Mouse (Mus musculus): ENCODE results near the gene Il1rl2.
"Not testable (repeated sequence)": the region's sequence is repeated elsewhere in the genome, so short reads cannot be mapped to it uniquely, and the experiment has no call there.

Gene Il1rl2

DNA sequence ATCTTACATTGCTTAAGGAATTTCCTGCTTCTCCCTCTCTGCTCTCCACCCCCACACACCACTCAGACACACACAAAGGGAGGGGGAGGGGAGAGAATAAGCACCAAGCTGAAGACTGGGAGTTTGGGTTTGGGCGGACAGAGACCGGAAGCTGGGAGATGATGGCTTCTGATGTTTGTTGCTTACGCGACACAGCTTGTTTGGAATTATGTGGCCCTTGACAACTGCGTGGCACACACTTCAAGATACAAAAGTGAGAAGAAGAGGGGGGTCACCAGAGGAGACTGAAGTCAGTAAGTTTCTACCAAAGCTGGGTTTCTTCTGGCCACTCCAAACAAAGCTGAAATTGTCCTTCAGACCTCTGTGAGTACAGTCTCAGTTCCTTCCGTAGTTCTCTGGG is at the start of gene Il1rl2:
TSS of gene Il1rl2 (plus strand) at position 154 of the 400 bp plus-strand sequence.
- DNase-seq (ENCODE audit: low spot score in 2 of 2): no peak

DNA sequence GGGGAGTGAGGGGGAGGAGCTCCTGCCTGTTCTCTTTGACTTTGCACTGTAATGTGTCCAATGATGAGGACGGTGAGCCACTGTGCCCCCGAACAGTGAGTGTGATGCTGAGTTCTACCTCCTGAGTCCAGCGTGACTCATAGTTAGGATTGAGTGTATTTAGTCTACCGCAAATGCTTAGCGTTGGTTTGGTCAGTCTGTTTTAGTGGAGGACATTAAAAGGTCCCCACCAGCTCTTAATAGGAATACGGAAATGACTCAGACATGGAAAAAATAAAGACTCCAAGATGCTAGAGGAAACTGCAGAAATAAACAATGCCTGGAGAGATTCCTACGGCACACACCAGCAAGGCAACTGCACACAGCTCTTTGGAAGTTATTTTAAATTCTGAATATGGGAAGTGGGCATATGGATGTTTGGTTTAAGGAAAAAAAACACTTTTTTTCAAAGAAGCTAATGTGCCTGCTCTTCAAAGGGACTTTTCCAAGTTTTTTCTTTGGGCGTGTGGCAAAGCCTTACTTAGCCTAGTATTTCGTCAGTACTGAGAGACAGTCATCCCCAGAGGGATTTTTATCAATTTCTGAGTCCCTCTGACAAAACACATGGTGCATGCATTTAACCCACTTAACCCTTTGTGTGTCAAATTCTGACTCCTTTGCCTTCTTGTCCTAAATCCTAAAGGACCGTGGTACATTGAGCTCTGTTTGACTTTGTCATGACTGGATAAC is 49.0 kb upstream of the Il1rl2 start:
- DNase-seq (ENCODE audit: low spot score in 2 of 2): no peak

DNA sequence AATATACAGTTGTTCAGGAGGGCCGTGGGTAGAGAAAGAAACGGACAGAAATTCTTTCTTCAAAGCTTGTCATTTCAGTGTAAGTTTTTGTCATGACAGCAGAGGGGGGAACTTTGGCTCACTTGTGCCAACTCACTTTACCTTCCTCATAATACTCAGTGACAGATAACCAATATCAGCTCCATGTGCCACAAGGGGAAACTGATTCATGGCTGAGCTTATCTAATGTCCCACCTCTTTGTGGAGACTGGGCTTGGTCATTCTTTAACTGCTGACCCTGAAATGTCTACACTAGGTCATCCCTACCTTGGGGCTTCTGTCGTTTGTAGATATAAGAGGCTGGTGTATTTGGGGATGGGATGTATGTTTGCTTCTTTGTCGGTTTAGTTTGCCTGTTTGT is 46.5 kb upstream of the Il1rl2 start:
- DNase-seq (ENCODE audit: low spot score in 2 of 2): no peak

DNA sequence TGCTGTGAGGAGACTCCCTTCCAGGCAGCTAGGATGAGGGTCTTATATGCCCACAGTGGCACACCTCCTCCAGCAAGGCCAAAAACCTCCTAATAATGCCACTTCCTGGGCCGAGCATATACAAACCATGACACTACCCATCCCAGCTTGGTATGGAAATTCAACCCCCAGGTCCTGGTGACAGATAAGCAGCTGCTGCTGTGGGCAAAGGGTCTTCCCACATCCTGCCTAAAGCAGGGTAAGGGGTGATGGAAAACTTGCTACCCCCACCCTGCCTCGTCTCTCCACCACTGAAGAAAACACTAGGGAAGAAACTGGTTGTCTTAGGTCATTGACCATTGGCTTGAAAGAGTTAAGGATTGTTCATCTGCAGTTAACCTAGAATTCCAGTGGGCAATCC is 45.7 kb upstream of the Il1rl2 start:
- no peak for DNase-seq (ENCODE audit: low spot score in 2 of 2)

DNA sequence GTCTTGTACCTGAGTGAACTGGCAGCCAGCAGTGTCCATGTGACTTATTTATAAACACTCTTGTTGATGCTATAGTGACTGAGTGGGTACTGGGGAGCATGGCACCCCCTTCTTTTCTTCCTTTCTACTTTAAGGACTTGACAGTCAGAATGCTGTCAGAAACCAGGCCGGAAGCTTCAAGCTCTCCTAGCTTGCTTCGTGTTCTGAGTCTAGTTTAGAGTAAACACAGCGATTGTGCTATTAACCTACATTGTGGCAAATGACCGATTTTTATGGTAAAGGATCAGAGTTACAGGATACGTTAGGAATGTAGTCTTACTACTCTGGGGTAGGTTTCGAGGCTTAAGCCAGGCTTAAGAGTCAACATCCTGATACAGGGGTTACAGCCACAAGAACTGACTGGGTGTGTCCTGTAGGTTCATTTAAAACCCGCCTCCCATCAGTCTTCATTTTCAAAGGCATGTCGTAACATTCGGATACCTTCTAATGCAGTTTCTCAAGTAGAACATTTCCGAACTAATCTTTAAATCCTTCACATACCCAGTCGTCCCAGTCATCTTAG is 45.1 kb upstream of the Il1rl2 start:
- DNase-seq (ENCODE audit: low spot score in 2 of 2): no peak

DNA sequence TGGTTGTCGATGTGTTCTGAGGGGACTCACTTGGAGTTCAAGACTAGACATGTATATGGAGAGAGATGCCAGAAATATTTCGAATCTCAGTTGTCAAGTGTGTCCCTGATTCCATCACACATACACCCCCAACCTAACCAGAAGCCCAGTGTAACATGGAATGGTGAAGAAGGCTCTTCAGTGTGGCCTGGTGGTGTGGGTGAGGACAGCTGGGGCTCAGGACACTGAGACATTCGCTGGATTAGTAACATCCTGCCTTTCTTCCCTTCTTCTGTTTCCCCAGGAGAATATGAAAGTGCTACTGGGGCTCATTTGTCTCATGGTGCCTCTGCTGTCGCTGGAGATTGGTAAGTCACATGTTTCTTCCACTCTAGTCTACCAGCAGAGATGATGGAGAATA is 42.5 kb upstream of the Il1rl2 start:
- DNase-seq (ENCODE audit: low spot score in 2 of 2): no peak

DNA sequence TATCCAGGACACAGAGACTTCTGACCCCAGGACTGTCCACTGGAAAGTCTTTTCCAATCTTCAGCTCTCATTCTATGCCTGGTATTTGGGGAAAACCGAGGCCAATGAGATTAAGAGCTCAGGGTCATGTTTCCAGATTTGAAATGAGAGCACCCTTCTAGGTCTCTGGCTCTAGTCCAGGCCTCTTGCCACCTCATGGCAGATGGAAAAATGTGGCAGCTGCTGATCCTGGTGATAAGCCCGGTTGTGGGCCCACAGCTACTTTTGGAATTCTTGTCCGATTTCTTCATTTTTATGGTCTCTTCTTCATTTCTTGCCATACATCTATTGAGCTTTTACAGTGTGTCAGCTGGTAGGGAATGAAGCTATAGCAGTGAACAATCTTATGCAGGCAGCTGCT is 42.0 kb upstream of the Il1rl2 start:
- DNase-seq (ENCODE audit: low spot score in 2 of 2): no peak

DNA sequence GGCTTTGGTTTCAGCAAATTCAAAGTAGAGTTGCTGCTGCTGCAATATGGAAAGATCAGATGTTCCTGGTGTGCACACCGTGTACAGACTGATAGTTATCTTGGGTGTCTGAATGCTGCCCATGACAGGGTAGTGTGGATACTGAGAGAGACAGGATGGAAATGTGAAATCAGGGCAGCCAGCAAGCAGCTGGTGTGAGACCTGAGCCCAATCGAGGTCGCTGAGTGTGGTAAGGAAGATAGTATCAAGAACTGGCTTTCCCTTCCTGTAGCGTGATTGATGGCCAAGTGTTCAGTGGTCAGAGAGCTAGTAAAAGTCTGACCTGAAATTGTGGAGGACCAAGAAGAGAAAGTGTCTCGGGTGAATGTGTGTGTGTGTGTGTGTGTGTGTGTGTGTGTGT is 40.4 kb upstream of the Il1rl2 start:
- DNase-seq (ENCODE audit: low spot score in 2 of 2): no peak

DNA sequence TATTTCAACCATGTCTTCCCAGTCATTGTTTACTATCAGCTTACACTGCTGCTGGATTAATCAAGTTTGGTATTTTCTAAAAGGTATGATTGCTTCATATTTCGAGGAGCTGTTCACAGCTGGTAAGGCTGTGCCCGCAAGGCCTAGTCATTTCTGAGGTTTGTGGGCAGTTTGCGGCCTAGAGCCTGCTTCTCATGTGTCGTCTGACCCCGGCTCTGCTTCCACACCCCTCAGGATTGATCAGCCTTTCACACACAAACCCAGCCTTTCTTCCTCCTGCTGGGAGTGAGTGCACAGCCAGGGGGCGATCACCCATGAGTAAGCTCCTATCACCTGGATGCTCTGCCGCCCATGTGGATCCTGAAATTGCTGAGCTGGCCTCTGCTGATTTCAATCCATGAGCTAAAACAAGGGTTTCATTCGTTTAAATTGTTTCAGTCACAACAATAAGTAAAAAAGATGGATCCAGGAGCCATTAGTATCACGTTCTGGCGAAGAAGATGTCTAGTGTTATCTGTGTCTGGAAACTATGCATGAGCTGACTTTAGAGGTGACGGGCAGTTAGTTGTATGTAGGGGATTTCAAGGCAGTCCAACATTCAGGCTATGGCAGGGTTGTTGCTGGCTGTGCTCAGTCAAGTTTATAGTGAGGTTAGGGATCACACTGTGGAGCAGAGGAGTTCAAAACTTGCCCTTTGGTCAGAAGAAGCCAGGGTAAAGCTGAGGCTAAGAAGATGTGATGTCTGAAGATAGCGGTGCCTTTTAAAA is 33.7 kb upstream of the Il1rl2 start:
- no peak for DNase-seq (ENCODE audit: low spot score in 2 of 2)

DNA sequence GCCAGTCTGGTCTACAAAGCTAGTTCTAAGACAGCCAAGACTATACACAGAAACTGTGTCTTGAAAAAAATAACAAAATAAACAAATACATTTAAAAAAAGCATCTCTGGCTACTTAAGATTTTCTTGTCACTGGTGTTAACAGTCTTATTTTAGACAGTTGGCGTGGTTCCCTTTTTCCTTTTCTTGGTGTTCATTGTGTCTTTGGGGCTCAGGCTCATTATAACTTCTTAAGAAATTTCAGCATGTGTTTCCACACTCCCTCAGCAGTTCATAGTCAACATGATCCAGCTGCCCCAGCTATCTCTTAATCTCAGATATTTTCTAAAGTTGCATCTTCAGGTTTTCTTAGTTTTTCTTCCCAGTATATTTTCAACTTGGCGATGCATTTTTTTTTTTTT is 32.2 kb upstream of the Il1rl2 start:
- no peak for DNase-seq (ENCODE audit: low spot score in 2 of 2)

DNA sequence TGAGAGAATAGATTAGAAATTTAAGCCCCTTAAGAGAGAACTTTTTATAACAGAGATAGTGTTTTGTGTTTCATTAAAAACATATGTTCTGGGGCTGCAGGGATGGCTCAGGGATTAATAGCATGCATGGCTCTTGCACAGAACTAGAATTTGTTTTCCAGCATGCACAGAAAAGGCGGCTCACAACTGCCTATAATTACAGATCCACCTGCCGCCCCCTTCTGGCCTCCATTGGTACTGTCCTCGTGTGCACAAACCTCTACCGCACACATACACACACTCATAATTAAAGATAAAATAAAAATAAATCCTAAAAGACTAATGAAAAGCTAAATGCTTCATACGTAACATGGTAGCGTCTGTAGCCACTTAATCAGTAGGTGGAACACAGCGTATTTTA is 30.5 kb upstream of the Il1rl2 start:
- no peak for DNase-seq (ENCODE audit: low spot score in 2 of 2)

DNA sequence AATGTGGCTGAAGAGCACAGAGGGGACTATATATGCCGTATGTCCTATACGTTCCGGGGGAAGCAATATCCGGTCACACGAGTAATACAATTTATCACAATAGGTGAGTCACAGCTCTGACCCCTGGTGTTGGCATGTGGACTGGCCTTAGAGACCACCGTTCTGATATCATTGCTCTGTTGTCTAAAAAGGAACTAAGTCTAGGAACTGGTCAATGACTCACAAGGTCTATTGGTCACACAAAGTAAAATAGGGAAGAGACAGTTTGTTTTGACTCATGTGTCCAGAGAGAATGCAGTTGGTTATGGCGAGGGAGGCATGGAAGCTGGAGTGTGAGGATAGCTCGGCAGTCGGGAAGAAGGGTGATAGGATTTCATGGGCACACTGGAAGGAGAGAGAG is 29.6 kb upstream of the Il1rl2 start:
- no peak for DNase-seq (ENCODE audit: low spot score in 2 of 2)

DNA sequence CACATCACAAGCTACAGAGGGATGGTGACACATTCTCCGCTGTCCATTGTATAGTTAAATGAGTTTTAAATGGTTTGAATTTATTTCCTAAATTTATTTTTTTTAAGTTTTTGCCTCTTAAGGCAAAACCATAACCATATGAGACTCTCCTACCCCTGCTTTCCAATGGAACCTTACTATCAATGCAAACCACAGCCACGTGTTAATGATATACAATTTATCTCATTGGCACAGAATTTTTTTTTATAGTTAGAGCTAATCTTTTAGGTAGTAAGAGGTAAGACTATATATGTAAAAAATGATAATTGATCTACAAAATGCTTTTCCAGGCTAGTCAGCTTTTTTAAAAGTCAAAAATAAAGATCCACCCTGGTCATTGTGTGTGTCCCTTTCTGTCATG is 26.4 kb upstream of the Il1rl2 start:
- DNase-seq (ENCODE audit: low spot score in 2 of 2): no peak

DNA sequence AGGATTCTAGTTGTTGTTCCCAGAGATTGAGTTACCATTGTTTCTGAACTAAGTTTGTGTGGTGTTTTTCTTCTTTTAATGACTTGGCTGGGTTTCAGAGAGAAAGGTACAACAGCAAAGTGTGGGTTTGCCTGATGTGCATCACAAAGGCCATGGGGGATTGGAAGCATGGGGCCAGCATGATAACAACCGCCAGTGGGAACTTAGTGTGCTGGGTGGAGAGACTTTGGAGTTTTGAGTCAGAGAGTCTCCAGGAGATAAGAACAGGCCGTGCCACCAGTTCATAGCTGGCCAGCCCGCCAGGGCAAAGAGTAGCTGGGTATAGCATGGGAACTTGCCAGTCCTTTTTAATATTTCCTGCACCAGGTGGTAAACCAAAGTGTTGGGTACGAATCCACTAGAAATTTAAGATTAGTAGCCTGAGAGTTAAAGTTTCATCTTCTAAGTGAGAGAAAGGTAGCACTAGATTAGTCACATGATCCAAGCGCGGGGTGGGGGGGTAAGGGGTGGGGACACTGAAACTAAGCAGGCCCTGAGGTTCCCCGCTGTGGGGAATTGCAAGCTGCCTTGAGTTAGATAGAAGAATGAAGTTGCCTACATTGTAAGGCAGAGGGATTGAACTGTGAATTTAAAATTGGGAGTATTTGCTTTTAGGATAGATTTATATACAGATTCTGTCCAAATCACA is 21.1 kb upstream of the Il1rl2 start:
- DNase-seq (ENCODE audit: low spot score in 2 of 2): no peak

DNA sequence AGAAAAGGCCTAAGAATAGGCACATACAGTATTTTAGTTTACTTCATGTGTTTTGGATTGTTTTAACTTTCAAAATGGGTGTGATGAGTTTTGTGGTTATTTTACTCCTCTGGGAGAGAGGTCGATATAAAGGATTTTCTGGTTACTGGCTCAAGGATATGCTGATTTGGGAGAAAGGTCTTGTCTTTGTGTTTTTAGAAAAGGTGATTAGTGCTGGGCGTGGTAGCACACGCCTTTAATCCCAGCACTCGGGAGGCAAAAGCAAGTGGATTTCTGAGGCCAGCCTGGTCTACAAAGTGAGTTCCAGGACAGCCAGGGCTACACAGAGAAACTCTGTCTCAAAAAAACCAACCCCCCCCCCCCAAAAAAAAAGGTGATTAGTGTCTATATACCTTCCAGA is 20.1 kb upstream of the Il1rl2 start:
- DNase-seq (ENCODE audit: low spot score in 2 of 2): not testable (repeated sequence)

DNA sequence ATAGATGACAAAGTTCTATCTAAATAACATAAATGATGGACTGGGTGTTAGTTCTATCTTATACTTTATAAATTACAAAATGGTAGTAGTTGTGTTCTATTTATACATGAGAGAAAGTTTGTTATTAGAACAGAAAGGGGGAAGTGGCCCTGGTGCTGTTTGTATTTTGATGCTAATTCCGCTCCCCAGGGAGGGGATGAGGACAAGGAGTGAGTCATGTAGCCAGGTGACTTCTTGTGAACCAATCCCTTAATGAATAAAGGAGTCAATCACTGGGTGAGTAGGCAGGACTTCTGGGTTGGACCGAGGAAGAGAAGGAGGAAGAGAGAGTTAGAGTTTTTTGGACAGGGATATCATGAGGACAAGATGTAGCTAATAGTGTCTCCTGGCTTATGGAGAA is 18.3 kb upstream of the Il1rl2 start:
- no peak for DNase-seq (ENCODE audit: low spot score in 2 of 2)

DNA sequence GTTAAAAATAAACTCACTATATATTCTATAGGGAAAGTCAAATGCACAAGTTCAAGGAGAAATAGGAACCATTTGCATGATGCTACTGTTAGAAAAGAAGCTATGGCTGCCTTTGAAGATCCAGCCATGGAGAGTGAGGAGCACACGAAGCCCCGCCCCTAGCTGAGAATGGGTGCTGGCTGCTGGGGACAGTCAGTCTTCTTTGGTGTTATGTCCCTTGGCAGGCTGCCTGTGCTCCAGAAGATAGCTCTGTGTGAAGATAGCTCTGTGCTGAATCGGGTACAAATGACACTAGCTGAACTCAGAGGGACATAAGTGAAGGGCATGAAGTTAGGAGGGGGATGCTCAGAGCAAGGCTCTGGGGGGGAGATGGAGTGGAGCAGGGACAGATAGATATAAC is 13.3 kb upstream of the Il1rl2 start:
- DNase-seq (ENCODE audit: low spot score in 2 of 2): no peak

DNA sequence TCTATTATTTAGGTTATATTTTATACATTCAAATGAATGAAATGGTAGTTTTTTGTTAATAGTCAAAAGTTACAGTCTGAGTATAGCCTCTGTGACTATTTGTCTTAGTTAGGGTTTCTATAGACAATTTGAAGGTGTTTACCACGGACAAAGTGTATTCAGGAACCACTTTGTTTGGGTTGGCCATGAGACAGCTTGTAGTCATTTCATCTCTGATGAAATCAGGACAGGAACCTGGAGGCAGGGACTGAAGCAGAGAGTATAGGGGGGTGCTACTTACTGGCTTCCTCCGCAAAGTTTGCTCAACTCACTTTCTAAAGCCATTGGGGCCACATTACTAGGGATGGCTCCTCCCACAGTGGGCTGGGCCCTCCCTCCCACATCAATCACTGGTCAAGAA is 12.8 kb upstream of the Il1rl2 start:
- no peak for DNase-seq (ENCODE audit: low spot score in 2 of 2)

DNA sequence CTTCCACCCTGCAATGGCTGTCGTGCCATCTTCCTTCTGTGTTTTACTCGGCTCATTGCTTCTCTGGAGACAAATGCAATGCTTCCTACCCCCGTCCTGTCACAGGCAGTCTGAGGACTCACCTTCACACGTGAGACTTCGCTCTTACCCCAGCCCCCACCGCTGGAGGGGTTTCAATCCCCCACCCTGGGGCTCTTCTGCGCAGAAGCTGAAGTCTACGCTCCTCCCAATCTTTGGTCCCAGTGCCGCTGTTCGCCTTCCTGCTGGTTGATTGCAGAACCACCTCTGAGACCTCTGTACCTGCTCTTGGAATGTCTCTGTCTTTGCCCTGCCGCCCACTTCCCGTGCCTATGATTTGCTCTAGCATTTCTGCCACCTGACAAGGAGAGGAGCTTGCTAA is 10.4 kb upstream of the Il1rl2 start:
- no peak for DNase-seq (ENCODE audit: low spot score in 2 of 2)

DNA sequence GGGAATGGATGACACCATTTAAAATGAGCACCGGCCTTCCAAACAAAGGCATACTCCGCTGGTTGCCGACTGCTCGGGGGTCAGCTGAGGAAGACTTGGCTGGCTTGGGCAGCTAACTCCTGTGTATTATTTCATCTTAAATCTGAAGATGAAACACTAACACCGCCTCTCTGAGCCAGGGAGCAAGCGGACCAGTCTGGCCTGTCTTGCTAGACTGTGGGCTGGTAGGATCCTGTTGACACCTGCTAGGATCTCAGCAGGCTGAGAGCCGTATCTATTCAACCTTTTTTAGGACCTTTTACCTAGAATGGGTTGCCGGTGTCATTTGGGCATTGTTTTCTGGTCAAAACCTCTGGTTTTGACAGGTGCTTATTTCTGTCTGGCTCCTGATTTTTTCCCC is 6.8 kb upstream of the Il1rl2 start:
- DNase-seq (ENCODE audit: low spot score in 2 of 2): no peak

DNA sequence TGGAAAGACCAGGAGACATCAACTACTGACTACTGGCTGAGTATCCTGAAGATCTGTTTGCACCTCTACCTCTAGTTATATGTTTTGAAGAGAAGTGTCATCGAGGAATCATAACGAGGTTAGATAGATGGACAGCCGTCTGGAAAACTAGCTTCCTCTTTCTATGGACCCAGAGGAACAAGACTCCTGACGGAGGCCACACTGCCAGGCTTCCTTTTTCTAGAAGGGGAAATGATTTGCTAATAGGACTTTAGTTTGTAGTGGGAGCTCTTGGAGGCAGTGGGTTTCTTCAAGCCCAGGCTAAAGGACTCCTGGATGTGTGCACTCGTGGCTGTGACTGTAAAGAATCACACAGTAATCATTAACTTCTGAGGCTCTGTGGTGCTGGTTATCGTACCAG is 2.6 kb upstream of the Il1rl2 start:
- DNase-seq (ENCODE audit: low spot score in 2 of 2): no peak

DNA sequence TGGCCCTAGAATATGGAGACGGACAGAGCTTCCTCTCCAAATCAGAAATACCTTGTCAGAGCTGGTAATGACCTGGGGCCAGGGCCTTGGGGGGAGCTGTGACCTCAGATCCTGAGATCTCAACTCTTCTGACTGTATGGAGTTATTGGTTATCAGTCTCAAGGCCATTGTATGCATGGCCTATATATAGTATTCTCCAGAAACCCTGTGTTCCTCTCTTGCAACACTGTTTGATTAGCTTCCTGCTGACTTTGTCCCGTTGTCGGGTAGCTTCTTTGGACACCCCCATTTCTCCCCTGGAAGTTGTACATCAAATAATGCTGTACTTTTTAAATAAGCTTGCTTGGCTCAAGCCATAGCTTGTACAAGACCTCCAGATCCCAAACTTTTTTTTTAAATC is 1.9 kb upstream of the Il1rl2 start:
- no peak for DNase-seq (ENCODE audit: low spot score in 2 of 2)

Data from cerebellum, postnatal 4 days (tissue).